Mouse (Mus musculus) kidney, adult 10 weeks (tissue): ENCODE results near the gene Farp1. TPM values are rescaled to one million over a fixed set of nuclear protein-coding genes. Genes with fewer than 3 reads are reported as not detected.

Source experiments
- polyA plus RNA-seq: library from polyadenylated mRNA; stranded (reverse); fragments of 350-450 nt; fragmentation: Illumina TruSeq; extraction: RNeasy Lipid Tissue Mini Kit (QIAGEN cat#74804); gene quantifications from one replicate; pipeline ENCODE4 v1.2.3, GENCODE M21; 2014; ENCODE audit warnings: low read depth, low replicate concordance

Farp1 gene
- 3.6 TPM for polyA plus RNA-seq

GRCm38 (mm10) chr14:121034973-121035662 is at the start of gene Farp1:
Gene Farp1, plus strand, starts transcription at chr14:121035200.

Other genes with a start within 250 kb of the Farp1 start
- 49.6 TPM for gene Ipo5, start 124.0 kb upstream of the Farp1 start, polyA plus RNA-seq